Mouse (Mus musculus) forebrain, embryonic 11.5 days (tissue): ENCODE data around the gene Cemip. TPM values are rescaled to one million over a fixed set of nuclear protein-coding genes. Genes with fewer than 3 reads are reported as not detected.
"Not testable (repeated sequence)": the region's sequence is repeated elsewhere in the genome, so short reads cannot be mapped to it uniquely, and the experiment has no call there.

ENCODE experiments used
- ATAC-seq: fragments of 200-750 bp; cut with Nextera tagmentation; replicated peaks from 2 replicates; pipeline ENCODE4 v1.8.0; 2017; ENCODE audit warnings: moderate TSS enrichment; ENCODE audit not compliant: low FRiP score
- DNase-seq: peaks from one replicate; pipeline ENCODE4 v3.0.0-alpha.2; 2017; ENCODE audit warnings: low spot score
- H3K27ac ChIP-seq: fragments of 300-500 bp; sonication (generic); 2 replicates; pipeline ENCODE4 v1.5.1; 2014; ENCODE audit warnings: low read depth, low read length
- H3K27me3 ChIP-seq: fragments of 300-500 bp; sonication (generic); 2 replicates; pipeline ENCODE4 v1.6.1; 2014; ENCODE audit warnings: mild to moderate bottlenecking, low read length, mixed read lengths; ENCODE audit not compliant: control insufficient read depth, insufficient read depth
- H3K36me3 ChIP-seq: fragments of 300-500 bp; sonication (generic); 2 replicates; pipeline ENCODE4 v1.6.1; 2014; ENCODE audit warnings: mild to moderate bottlenecking, low read length, moderate library complexity, mixed read lengths; ENCODE audit not compliant: control insufficient read depth, insufficient read depth
- H3K4me1 ChIP-seq: fragments of 300-500 bp; sonication (generic); replicated peaks from 2 replicates; pipeline ENCODE4 v1.6.1; 2014; ENCODE audit warnings: low read length, mixed read lengths; ENCODE audit not compliant: control insufficient read depth, insufficient read depth
- H3K4me2 ChIP-seq: fragments of 300-500 bp; sonication (generic); 2 replicates; pipeline ENCODE4 v1.6.1; 2014; ENCODE audit warnings: low read depth, mild to moderate bottlenecking, low read length, moderate library complexity, mixed read lengths; ENCODE audit not compliant: severe bottlenecking
- H3K4me3 ChIP-seq: fragments of 300-500 bp; sonication (generic); 2 replicates; pipeline ENCODE4 v1.5.1; 2014; ENCODE audit warnings: low read depth, low read length
- H3K9ac ChIP-seq: fragments of 300-500 bp; sonication (generic); 2 replicates; pipeline ENCODE4 v1.6.1; 2014; ENCODE audit warnings: low read length
- H3K9me3 ChIP-seq: fragments of 300-500 bp; sonication (generic); 2 replicates; pipeline ENCODE4 v1.6.1; 2016; ENCODE audit warnings: low read length, mixed read lengths; ENCODE audit not compliant: control insufficient read depth
- WGBS: fragments of 180-500 bp; shearing (Covaris S2); extraction: QIAGEN DNeasy Blood & Tissue Kit; methylation state at CpG from one replicate; pipeline ENCODE4 v1.1.7; 2014; 5-methylcytosine and 5-hydroxymethylcytosine counted together
- polyA plus RNA-seq: library from polyadenylated mRNA; unstranded; fragments of >200 nt; fragmentation: Nextera tagmentation; extraction: Ambion mirVana; gene quantifications from 2 replicates; pipeline ENCODE4 v1.2.1, GENCODE M21; 2014

Cemip gene
- polyA plus RNA-seq, 1 experiment from 2014 or later = 0.94 TPM

DNA sequence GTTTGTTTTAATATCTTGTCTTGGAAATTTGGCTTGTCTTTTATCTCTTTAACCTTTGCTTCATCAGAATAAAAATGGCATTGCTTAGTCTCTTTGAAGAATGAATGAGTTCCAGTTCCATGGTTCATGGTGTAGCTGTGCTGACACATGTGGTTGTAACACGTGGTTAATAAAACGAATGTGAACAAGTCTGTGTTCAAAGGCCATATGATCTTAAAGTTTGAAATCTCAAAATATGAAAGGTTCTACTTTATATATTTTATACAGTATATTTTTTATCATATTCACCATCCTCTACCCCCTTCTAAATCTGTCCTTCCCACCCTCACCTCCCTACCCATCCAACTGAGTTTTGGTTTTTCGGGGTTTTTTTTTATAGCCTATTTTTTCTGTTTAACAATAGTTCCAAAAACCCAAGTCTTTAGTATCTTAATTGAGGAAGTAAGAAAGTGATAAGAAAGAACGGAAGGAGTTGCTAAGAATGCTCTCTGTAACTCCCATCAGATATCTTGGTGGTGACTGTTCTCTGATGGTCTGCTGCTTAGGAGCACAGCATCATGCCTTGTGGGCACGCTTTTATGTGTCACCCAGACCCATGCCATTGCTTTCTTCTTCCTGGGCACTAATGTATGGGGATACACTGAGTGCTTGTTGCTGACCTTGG lies 190.1 kb downstream of the Cemip start:
- WGBS = 90% methylated on average over 5 of the region's 5 CpGs
- H3K4me3 ChIP-seq = no peak overlapping the region
- peaks cover 6% of the 10 kb centered on the region; the same call in 1 of the 2 replicates for H3K4me1 ChIP-seq
- DNase-seq (no peak), ATAC-seq (no peak)
- H3K9me3 ChIP-seq = no peaks in the 10 kb centered on the region
- H3K27me3 ChIP-seq = no peaks in the 10 kb centered on the region
- H3K27ac ChIP-seq = no peak overlapping the region
- no peak overlapping the region for H3K9ac ChIP-seq
- no peak overlapping the region for H3K4me2 ChIP-seq
- H3K36me3 ChIP-seq = peaks cover 3% of the 10 kb centered on the region; the same call in 1 of the 2 replicates

DNA sequence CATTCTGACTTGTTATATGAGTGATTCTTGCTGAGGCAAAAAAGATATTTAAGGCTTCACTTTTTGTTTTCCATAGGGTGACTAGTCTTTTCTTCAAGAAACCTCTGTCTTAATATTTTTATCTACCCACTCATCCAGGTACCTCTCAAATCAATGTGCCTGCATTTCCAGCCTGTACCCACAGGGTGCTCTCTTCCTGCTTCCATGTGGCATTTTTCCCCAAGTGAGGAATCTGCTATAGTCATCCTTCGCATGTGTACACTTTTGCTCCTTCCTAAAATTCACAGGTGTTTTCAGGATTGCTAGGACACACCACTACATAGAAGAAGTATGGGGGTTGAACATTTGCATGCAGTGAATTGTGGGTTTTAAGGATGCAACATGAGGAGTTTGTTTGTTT lies 192.0 kb downstream of the Cemip start:
- no peaks in the 10 kb centered on the region for H3K27me3 ChIP-seq
- H3K4me2 ChIP-seq = no peak overlapping the region
- H3K36me3 ChIP-seq = peaks cover 3% of the 10 kb centered on the region; the same call in 1 of the 2 replicates
- no peak for DNase-seq
- H3K4me1 ChIP-seq = peaks cover 6% of the 10 kb centered on the region; the same call in 1 of the 2 replicates
- no peak overlapping the region for H3K27ac ChIP-seq
- no peak overlapping the region for H3K4me3 ChIP-seq
- WGBS = 100% methylated on average over 1 of the region's 1 CpGs
- no peak for ATAC-seq
- H3K9me3 ChIP-seq = no peaks in the 10 kb centered on the region
- H3K9ac ChIP-seq = no peak overlapping the region

DNA sequence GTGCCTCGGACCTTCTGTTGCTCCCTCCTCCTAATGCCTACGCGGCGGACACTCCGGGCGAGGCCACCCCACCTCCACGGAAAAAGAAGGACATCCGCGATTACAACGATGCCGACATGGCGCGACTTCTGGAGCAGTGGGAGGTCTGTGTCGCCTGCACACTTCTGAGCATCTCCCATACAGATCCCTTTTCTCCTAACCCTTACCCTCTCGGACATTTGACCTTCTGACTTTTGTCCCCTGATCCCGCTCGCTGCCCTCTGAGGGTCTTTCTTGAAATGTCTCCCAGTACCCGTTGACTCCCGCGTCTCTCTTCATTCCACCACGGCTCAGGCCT lies 194.0 kb downstream of the Cemip start:
- peak overlapping the region; percentile 80 for H3K9ac ChIP-seq
- DNase-seq (no peak), ATAC-seq (peak; percentile 18; the same call in 1 of the 2 replicates)
- H3K27me3 ChIP-seq = no peaks in the 10 kb centered on the region
- peak overlapping the region; percentile 65 for H3K4me2 ChIP-seq
- peak overlapping the region; percentile 78 for H3K27ac ChIP-seq
- peak overlapping the region; percentile 73 for H3K4me3 ChIP-seq
- H3K9me3 ChIP-seq = no peaks in the 10 kb centered on the region
- peaks cover 6% of the 10 kb centered on the region; the same call in 1 of the 2 replicates for H3K4me1 ChIP-seq
- no peaks in the 10 kb centered on the region for H3K36me3 ChIP-seq
- WGBS = under 1% methylated on average over 21 of the region's 21 CpGs

DNA sequence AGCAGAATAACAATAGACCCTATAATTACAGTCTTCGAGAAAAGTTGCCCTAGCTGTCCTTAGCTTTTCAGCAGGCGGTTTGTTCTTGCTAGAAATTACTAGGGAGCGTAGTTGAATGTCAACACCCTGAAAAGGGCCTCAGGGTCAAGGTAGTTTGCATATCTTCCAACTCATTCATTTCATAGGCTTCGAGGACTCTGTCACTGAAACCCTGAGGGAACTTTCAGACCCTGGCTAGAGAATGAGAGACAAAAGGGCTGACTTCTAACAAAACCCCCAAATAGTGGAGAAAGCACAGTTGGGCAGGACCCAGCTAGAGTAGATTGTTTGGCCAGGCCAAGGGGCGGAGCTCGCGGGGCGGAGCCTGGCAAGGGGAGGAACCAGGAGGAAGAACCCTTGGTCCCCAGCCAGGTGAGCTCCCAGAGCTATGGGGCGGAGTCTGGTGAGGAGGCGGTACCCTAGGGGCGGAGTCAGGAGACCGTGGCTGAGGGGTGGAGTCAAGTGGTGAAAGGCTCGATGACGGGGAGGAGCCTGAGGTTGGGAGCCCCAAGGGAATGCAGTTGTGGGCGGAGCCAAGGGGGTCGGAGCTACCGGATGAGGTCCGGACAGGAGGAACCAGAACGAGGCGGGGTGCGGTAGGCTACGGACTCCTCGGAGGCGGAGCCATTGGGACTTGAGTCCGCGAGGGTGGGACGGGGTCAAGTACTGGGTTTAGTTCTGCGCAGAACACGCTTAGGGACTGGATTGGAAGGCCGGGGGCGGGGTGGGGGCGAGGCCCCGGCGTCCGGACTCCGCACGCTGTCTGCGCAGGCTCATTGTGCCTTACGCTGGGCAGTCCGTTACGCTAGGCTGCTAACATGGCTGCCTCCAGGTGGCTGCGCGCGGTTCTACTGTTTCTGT lies 194.6 kb downstream of the Cemip start:
- Histone ChIP-seq H3K36me3 (no peaks in the 10 kb centered on the region), H3K4me1 (peaks cover 6% of the 10 kb centered on the region; the same call in 1 of the 2 replicates), H3K27ac (peak overlapping the region; percentile 78), H3K4me3 (peak overlapping the region; percentile 73), H3K4me2 (peak overlapping the region; percentile 65), H3K27me3 (no peaks in the 10 kb centered on the region), H3K9ac (peak overlapping the region; percentile 80), H3K9me3 (no peaks in the 10 kb centered on the region)
- DNase-seq = peak; percentile 98
- peak; percentile 97 for ATAC-seq
- WGBS = 3% methylated on average over 44 of the region's 44 CpGs

DNA sequence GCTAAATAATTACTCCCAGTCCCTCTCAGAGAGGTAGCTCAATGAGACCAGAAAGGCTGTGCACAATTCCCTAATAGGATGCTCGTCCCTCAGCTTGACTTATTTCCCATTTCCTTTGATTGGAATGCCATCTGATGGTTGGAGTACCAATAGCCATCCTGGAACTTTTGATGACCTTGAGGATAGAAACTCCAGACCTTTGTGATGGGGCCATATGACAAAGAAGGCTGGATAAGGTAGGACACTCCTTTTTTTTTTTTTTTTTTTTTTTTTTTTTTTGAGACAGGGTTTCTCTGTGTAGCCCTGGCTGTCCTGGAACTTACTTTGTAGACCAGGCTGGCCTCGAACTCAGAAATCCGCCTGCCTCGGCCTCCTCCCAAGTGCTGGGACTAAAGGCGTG lies 196.4 kb downstream of the Cemip start:
- not testable (repeated sequence) for H3K4me2 ChIP-seq, H3K9me3 ChIP-seq, H3K27ac ChIP-seq, ATAC-seq, DNase-seq, H3K4me1 ChIP-seq, H3K27me3 ChIP-seq, H3K4me3 ChIP-seq, H3K36me3 ChIP-seq, H3K9ac ChIP-seq
- 88% methylated on average over 5 of the region's 5 CpGs for WGBS

DNA sequence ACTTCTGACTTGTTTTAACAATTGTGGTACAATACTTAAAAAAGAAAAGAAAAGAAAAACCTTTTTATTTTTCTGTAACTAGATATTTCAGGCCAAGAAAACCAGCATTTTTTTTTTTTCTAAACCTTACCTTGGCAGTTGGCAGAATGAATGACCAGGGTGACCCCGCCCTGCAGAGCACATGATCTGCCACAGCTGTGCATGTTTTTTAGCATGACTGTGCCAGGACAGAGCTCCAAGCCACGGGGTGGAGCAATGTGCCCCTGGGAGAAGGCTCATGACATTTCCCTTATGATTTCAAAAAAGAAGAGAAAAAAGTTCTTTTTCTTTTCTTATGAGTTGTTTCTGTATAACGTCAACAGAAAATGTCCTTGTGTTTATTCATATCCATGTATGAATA lies 196.9 kb downstream of the Cemip start:
- no peak for ATAC-seq
- Histone ChIP-seq H3K27ac (no peak overlapping the region), H3K4me2 (no peak overlapping the region), H3K36me3 (no peaks in the 10 kb centered on the region), H3K27me3 (no peaks in the 10 kb centered on the region), H3K4me1 (peaks cover 8% of the 10 kb centered on the region; the same call in 1 of the 2 replicates), H3K9me3 (no peaks in the 10 kb centered on the region), H3K9ac (no peak overlapping the region), H3K4me3 (no peak overlapping the region)
- no peak for DNase-seq
- 78% methylated on average over 3 of the region's 3 CpGs for WGBS

DNA sequence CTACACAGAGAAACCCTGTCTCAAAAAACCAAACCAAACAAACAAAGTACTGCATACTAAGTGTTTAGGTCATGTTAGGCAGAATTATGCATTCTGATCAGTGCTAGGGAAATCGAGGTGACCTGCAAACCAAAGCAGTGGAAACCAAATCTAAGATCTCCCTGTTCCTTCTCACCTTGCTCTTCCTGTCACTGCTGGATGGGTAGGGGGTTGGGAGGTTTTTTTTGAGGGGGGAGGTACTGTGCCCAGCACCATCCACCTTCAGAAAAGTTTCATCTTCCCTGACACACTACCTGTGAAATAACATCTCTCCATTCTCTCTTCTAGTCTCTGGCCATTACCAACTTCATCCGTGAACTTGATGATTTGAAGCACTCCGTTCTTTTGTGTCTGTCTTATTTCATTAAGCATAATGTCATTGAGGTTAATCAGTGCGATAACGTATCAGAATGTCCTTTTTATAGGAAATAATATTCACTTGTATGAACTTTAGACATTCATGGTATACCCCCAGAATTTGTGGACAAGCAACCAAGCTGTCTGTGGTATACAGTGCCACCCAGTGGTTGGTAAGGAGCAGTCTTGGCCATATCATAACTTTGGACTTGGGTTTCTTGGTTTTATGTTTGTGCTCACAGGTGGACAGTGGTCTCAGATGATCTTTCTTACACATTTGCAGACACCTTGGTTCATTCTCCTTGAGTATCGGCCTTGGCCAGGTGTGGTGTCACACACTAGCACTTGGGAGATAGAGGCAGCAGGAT lies 199.8 kb downstream of the Cemip start:
- Histone ChIP-seq H3K9ac (no peak overlapping the region), H3K4me1 (peaks cover 2% of the 10 kb centered on the region; the same call in 1 of the 2 replicates), H3K4me2 (no peak overlapping the region), H3K36me3 (no peaks in the 10 kb centered on the region; the same call in 1 of the 2 replicates), H3K9me3 (no peaks in the 10 kb centered on the region), H3K27me3 (no peaks in the 10 kb centered on the region), H3K27ac (no peak overlapping the region), H3K4me3 (no peak overlapping the region)
- DNase-seq = no peak
- WGBS = 94% methylated on average over 6 of the region's 6 CpGs
- no peak for ATAC-seq

DNA sequence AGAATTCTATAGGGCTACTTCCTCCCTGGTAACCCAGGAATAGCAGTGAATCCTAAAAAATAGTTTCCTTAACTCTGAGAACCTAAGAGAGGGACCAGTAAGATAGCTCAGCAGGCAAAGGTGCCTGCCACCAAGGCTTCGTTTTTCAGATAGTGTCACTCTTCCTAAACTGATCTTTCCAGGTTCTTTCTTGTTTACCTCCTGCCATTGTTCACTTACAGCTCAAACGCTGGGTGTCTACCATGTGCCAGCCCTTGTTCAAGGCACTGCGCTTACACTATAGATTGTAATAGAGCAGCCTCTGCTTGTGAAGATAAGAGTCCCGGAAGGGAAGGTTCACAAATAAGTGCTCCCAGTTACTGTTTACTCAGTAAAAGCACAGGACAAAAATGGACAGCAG lies 200.5 kb downstream of the Cemip start:
- H3K4me2 ChIP-seq = no peak overlapping the region
- H3K4me3 ChIP-seq = no peak overlapping the region
- H3K27me3 ChIP-seq = no peaks in the 10 kb centered on the region
- H3K4me1 ChIP-seq = peaks cover 2% of the 10 kb centered on the region; the same call in 1 of the 2 replicates
- 91% methylated on average over 4 of the region's 4 CpGs for WGBS
- no peak overlapping the region for H3K9ac ChIP-seq
- no peak overlapping the region for H3K27ac ChIP-seq
- H3K36me3 ChIP-seq = no peaks in the 10 kb centered on the region; the same call in 1 of the 2 replicates
- ATAC-seq (no peak), DNase-seq (no peak)
- no peaks in the 10 kb centered on the region for H3K9me3 ChIP-seq
